Mouse (Mus musculus) activated CD4-positive, CD25-positive, alpha-beta regulatory T cell (primary cell): Measurements from ENCODE around the gene Tradd. TPM values are rescaled to one million over a fixed set of nuclear protein-coding genes. Genes with fewer than 3 reads are reported as not detected.

Experiments used
- polyA plus RNA-seq, 2 experiments: library from polyadenylated mRNA; unstranded; fragments of 100-300 nt; shearing (Covaris generic); gene quantifications; one replicate each; pipeline ENCODE4 v1.2.1; 2017

Tradd gene
- polyA plus RNA-seq: 10 to 100 TPM; 58.0 to 82.4 TPM

GRCm38 (mm10) chr8:105264024-105264982 lies at the start of gene Tradd, which contains the start of gene Fbxl8:
Gene Tradd, minus strand, starts transcription at chr8:105264609.
Gene Fbxl8, plus strand, starts transcription at chr8:105264648.

GRCm38 (mm10) chr8:105305211-105306145 lies 41.1 kb upstream of the Tradd start, which contains the start of gene Elmo3:
Gene Elmo3, plus strand, starts transcription at chr8:105305601.

GRCm38 (mm10) chr8:105297511-105298192 lies 33.2 kb upstream of the Tradd start, which contains the start of gene E2f4:
Gene E2f4, plus strand, starts transcription at chr8:105297663.

GRCm38 (mm10) chr8:105295895-105296573 lies 31.6 kb upstream of the Tradd start, which contains the start of gene Exoc3l:
Gene Exoc3l, minus strand, starts transcription at chr8:105296101.

GRCm38 (mm10) chr8:105289805-105290460 lies 25.5 kb upstream of the Tradd start, which contains the start of gene 4931428F04Rik:
Gene 4931428F04Rik, minus strand, starts transcription at chr8:105289864.

GRCm38 (mm10) chr8:105275840-105276239 lies 11.4 kb upstream of the Tradd start, which contains the start of gene Nol3:
Gene Nol3, plus strand, starts transcription at chr8:105276140.

GRCm38 (mm10) chr8:105269461-105269947 lies 5.1 kb upstream of the Tradd start, which contains the start of gene Hsf4:
Gene Hsf4, plus strand, starts transcription at chr8:105269801.

GRCm38 (mm10) chr8:105254966-105255350 lies 9.5 kb downstream of the Tradd start, which contains the start of gene B3gnt9:
Gene B3gnt9, minus strand, starts transcription at chr8:105255153.

GRCm38 (mm10) chr8:105224413-105225271 lies 39.8 kb downstream of the Tradd start, which contains the start of gene D230025D16Rik:
Gene D230025D16Rik, plus strand, starts transcription at chr8:105225145.

Other genes starting within 250 kb of the Tradd start
- gene Ces3a, start 216.0 kb downstream of the Tradd start, polyA plus RNA-seq: not detected
- under 1 TPM in 1 of 2 experiments, not detected in 1; 0.10 TPM for gene Ces3b, start 180.9 kb downstream of the Tradd start, polyA plus RNA-seq
- under 1 TPM in 1 of 2 experiments, not detected in 1; 0.07 TPM for gene Ces4a, start 132.8 kb downstream of the Tradd start, polyA plus RNA-seq
- gene Cbfb, start 93.9 kb downstream of the Tradd start, polyA plus RNA-seq: 100 to 1,000 TPM; 115 to 135 TPM
- 10 to 100 TPM; 22.1 to 29.3 TPM for gene D230025D16Rik, start 39.5 kb downstream of the Tradd start, polyA plus RNA-seq
- gene B3gnt9, start 9.5 kb downstream of the Tradd start, polyA plus RNA-seq: 1 to 10 TPM; 1.2 to 2.0 TPM
- 10 to 100 TPM; 16.9 to 24.8 TPM for gene Fbxl8, start within 50 bp of the Tradd start, polyA plus RNA-seq
- gene Hsf4, start 5.2 kb upstream of the Tradd start, polyA plus RNA-seq: under 1 TPM; 0.92 to 0.93 TPM
- gene Nol3, start 11.5 kb upstream of the Tradd start, polyA plus RNA-seq: not detected
- gene 4931428F04Rik, start 25.3 kb upstream of the Tradd start, polyA plus RNA-seq: 1 to 10 TPM in 1 of 2 experiments, under 1 TPM in 1; 0.60 to 2.2 TPM
- 1 to 10 TPM; 1.0 to 1.3 TPM for gene Exoc3l, start 31.5 kb upstream of the Tradd start, polyA plus RNA-seq
- 100 to 1,000 TPM; 156 to 166 TPM for gene E2f4, start 33.1 kb upstream of the Tradd start, polyA plus RNA-seq
- 10 to 100 TPM in 1 of 2 experiments, 1 to 10 TPM in 1; 4.4 to 10.1 TPM for gene Elmo3, start 41.0 kb upstream of the Tradd start, polyA plus RNA-seq
- 1 to 10 TPM; 3.3 TPM for gene Lrrc29, start 61.7 kb upstream of the Tradd start, polyA plus RNA-seq
- 100 to 1,000 TPM; 127 to 128 TPM for gene Tmem208, start 61.7 kb upstream of the Tradd start, polyA plus RNA-seq
- 1 to 10 TPM; 1.3 to 2.4 TPM for gene Fhod1, start 83.3 kb upstream of the Tradd start, polyA plus RNA-seq
- gene Slc9a5, start 84.2 kb upstream of the Tradd start, polyA plus RNA-seq: 1 to 10 TPM in 1 of 2 experiments, under 1 TPM in 1; 0.10 to 2.2 TPM
- gene Plekhg4, start 108.7 kb upstream of the Tradd start, polyA plus RNA-seq: 1 to 10 TPM in 1 of 2 experiments, not detected in 1; 1.1 TPM
- gene Kctd19, start 148.9 kb upstream of the Tradd start, polyA plus RNA-seq: under 1 TPM in 1 of 2 experiments, not detected in 1; 0.63 TPM
- gene Lrrc36, start 149.0 kb upstream of the Tradd start, polyA plus RNA-seq: not detected
- 1 to 10 TPM in 1 of 2 experiments, not detected in 1; 1.8 TPM for gene Tppp3, start 206.9 kb upstream of the Tradd start, polyA plus RNA-seq
- gene Zdhhc1, start 232.3 kb upstream of the Tradd start, polyA plus RNA-seq: 1 to 10 TPM; 1.5 to 4.3 TPM